Mouse (Mus musculus): Measurements from ENCODE around the gene Cdh11.

DNA sequence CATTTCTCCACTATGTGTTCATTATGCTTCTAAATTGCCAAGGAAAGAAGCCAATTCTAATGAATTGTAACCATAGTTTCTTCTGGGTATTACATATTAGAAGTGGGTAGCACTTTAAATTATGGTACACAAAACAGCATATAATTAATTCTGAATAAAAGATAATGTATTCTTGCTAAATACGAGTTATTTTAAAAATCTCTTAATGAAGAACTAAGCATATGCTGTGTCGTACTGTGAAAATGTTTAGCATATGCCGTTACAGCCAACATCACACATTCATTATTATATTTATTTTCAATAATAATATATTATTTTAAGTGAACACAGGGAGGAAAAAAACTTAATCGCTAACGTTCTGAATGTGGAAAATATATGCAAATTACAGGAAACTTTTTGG lies 31.6 kb downstream of the Cdh11 start:
- TF ChIP-seq MAFK (IDR thresholded peaks at IDR 0.05; ENCODE audit: insufficient read depth, low read depth, low read length) (no peak), HCFC1 (IDR thresholded peaks at IDR 0.05; ENCODE audit: borderline replicate concordance, insufficient read depth, low read length) (no peak)
